Mouse (Mus musculus) cerebellum, adult 2 months (tissue): ENCODE data around the gene Zbtb1.

Experiments
- CTCF ChIP-seq: fragments of 200-500 bp; IDR thresholded peaks from 2 replicates; pipeline ENCODE4 v1.5.1; 2011; ENCODE audit warnings: low read depth, mild to moderate bottlenecking, control low read depth, low read length, moderate library complexity, borderline replicate concordance; ENCODE audit not compliant: insufficient read depth
- POLR2A ChIP-seq: fragments of 200-500 bp; IDR thresholded peaks from 2 replicates; pipeline ENCODE4 v1.6.1; 2011; ENCODE audit warnings: low read length, control low read depth, borderline replicate concordance; ENCODE audit not compliant: insufficient read depth

DNA sequence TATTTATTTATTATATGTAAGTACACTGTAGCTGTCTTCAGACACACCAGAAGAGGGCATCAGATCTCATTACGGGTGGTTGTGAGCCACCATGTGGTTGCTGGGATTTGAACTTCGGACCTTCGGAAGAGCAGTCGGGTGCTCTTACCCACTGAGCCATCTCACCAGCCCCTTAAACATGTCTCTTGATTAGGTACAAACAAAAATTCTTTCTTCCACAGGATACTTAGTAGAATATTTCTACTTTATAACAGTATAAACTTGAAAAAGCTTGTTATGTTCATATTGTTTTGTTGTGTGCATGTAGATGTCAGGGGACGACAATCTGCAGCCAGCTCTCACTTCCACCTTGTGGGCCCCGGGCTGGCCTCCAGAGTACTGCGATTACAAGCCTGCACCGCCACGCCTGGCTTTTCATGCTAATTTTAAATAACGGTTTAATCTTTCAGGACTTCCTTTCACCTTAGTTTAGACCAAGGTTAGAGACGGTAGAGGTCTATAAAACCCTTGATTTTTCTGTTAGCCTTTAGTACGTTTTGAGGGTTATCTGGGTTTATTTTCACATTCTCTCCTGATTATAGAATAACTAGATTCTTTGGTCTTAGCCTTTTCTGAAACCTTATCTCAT is 45.4 kb downstream of the Zbtb1 start:
- TF ChIP-seq CTCF (no peak), POLR2A (no peak)
